Mouse (Mus musculus): ENCODE measurements at regions not wholly inside any gene's neighbourhood (a gene's known extent, or its start where the extent isn't known, plus 50 kb on each side); places are given as distances from the start of the nearest gene placed in this dataset.

- Histone ChIP-seq H3K27me3 (ENCODE audit: control insufficient read depth, insufficient read depth, low read length, poor library complexity, severe bottlenecking) (peaks cover 7% of the 10 kb centered on the region), H3K36me3 (ENCODE audit: control insufficient read depth, insufficient read depth, low read length, poor library complexity, severe bottlenecking) (no peaks in the 10 kb centered on the region)
- DNase-seq (ENCODE audit: low read depth, low spot score): no peak
Measured at GRCm38 (mm10) chr13:83735631-83736475, 232.0 kb downstream of the Mef2c start.

DNA sequence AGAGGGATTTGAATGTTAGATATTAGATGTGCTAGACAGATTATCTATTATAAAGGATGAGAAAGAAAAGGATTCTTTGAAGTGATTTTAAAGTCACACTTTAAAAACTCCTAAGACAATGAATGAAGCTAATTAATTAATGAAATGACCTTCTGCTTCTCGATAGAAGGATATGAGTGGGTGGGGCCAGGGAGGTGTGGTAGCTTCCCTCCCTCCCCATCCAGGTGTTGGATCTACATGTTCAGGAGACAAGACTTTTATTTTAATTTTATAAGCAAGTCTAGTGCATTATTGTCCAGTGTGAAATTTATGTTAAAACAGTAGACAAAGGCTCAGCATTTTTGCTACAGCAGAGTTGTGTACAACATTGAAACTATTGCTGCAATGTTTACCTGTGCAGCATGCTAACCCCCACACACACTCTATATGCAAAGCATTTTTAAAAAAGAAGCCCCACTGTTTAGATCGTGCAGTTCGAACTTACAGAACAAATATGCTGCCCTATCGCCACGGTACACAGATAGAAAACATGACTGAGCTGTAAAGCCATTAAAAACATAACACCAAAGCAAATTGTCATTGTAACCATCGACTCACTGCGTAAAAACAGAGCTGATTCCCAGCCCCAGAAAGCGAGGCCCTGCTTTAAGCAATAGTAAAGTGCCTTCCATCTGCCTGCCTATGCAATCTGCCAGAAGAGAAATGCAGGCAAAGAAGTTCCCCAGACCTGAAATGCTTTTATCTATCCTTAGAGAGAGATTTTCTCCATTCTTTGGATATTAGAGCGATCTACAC, 233.4 kb downstream of the Mef2c start:
- no peak for DNase-seq (ENCODE audit: low read depth, low spot score)
- no peaks in the 10 kb centered on the region for H3K36me3 ChIP-seq (ENCODE audit: control insufficient read depth, insufficient read depth, low read length, poor library complexity, severe bottlenecking)
- peaks cover 3% of the 10 kb centered on the region for H3K27me3 ChIP-seq (ENCODE audit: control insufficient read depth, insufficient read depth, low read length, poor library complexity, severe bottlenecking)

DNA sequence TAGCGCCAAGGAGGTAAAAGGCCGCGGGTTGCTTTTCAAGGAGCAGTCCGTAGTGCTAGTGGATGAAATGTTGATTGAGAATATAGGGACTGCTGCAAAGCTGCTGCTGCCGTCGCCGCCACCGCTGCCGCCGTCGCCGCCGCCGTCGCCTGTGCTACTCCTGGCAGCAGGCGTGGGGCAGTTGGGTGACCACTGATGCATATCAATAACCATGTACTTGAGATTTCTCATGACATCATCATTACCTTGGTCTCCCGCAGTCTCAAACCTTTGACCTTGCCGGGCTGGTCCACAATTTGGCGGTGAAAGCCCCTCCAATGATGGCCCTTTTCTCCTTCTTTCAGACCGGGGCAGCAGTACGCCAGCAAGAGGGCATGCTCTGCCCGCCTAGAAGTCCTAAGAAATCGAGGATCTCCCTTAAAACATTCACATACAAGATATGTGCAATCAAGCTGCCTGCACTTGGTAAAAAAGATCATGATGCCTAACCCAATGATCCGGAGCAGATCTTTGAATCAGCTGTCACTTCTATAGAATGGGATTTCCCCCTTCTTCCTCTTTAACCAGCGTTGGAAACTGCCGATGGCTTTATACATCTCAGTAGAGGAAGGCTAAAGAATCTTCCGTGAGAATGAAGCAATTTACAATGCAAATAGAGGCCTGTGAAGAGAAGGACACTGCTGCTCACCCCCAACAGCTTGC, 234.1 kb downstream of the Mef2c start:
- H3K27me3 ChIP-seq (ENCODE audit: control insufficient read depth, insufficient read depth, low read length, poor library complexity, severe bottlenecking): peaks cover 3% of the 10 kb centered on the region
- H3K36me3 ChIP-seq (ENCODE audit: control insufficient read depth, insufficient read depth, low read length, poor library complexity, severe bottlenecking): no peaks in the 10 kb centered on the region
- DNase-seq (ENCODE audit: low read depth, low spot score): peak; percentile 54

DNA sequence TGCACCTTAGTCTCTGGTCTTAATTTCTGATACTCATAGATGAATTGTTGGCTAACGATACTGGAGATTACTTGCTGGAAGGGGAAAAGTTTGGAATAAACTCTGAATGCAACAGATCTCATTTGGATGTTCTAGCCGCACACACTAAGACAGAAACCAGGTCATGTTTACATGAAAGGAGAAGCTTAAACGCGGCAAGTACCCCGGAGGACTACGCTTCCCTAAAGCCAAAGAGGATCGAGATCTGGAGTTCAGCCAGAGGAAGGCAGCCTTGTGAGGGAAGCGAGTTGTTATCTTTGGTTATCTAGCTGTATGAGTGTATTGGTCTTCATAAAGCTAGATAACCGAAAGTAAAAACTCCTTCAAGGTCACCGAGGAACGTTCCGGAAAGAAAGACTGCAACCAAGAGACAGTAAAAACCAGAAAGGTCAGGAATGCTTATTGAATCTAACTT, 234.7 kb downstream of the Mef2c start:
- H3K27me3 ChIP-seq (ENCODE audit: control insufficient read depth, insufficient read depth, low read length, poor library complexity, severe bottlenecking): peaks cover 3% of the 10 kb centered on the region
- DNase-seq (ENCODE audit: low read depth, low spot score): peak; percentile 46
- H3K36me3 ChIP-seq (ENCODE audit: control insufficient read depth, insufficient read depth, low read length, poor library complexity, severe bottlenecking): no peaks in the 10 kb centered on the region

DNA sequence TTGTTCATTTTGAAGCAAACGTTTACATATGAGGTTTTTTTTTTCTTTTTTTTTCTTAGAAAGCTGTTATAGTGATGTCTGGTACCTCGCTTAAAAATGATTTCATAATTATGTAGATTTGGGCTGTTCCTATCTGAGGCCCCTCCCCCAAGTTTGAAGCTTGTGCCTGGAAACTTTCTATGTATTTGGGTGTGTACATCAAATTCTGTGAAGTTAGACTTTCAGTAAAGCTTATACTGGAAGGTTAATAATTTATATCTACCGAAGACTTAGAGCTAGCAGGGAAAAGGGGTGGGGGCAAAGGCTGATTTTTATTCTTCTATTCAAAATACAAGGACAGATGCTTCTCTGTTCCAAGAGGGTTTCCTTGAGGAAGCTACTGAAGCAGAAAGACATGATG, 235.3 kb downstream of the Mef2c start:
- no peak for DNase-seq (ENCODE audit: low read depth, low spot score)

DNA sequence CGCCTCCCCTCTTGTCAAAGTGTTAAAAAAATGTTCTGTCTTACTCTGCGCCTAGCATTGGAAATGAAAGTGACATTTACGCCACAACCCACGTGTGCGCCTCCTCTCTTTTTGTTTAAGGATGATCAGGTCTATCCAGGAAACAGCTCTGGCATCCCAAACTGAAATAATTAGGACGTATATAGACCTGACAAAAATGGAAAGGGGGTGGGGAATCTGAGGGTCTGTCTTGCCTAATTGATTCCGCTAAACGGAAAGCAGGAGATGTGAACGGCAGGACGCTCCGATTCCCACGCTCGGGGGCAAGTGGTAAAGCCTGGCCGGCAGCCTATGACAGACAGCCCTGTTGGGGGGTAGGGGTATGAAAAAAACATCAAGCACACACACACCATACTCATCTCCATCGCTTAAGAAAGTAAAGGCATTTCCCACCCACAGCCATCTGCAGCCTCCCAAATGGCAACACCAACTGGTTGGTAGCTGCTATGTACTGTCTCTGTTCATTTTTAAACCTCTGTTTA, 235.8 kb downstream of the Mef2c start:
- DNase-seq (ENCODE audit: low read depth, low spot score): no peak
- no peaks in the 10 kb centered on the region for H3K36me3 ChIP-seq (ENCODE audit: control insufficient read depth, insufficient read depth, low read length, poor library complexity, severe bottlenecking)
- H3K27me3 ChIP-seq (ENCODE audit: control insufficient read depth, insufficient read depth, low read length, poor library complexity, severe bottlenecking): peaks cover 2% of the 10 kb centered on the region

More for the DNA sequence above, 235.3 kb downstream of the Mef2c start:
- Histone ChIP-seq H3K36me3 (ENCODE audit: control insufficient read depth, insufficient read depth, low read length, poor library complexity, severe bottlenecking) (no peaks in the 10 kb centered on the region), H3K27me3 (ENCODE audit: control insufficient read depth, insufficient read depth, low read length, poor library complexity, severe bottlenecking) (peaks cover 2% of the 10 kb centered on the region)

DNA sequence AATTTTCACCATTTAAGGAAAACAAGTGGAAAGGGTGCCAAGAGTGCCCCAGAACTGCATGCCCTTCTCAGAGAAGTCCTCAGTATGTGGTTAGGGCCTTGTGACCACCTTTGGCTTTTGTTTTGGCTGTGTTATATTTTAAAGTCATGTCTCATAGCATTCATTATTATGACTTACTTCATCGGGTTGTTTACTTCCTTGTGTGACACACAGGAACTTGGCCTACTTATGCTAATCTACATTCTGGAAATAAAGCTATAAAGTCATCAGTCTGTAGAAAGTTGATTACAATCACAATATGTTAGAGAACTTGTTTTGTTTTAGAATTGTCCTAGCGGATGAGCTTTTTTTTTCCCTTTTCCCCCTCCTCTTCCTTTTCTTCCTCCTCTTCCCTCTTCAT, 236.3 kb downstream of the Mef2c start:
- Histone ChIP-seq H3K36me3 (ENCODE audit: control insufficient read depth, insufficient read depth, low read length, poor library complexity, severe bottlenecking) (no peaks in the 10 kb centered on the region), H3K27me3 (ENCODE audit: control insufficient read depth, insufficient read depth, low read length, poor library complexity, severe bottlenecking) (peaks cover 2% of the 10 kb centered on the region)
- DNase-seq (ENCODE audit: low read depth, low spot score): no peak

DNA sequence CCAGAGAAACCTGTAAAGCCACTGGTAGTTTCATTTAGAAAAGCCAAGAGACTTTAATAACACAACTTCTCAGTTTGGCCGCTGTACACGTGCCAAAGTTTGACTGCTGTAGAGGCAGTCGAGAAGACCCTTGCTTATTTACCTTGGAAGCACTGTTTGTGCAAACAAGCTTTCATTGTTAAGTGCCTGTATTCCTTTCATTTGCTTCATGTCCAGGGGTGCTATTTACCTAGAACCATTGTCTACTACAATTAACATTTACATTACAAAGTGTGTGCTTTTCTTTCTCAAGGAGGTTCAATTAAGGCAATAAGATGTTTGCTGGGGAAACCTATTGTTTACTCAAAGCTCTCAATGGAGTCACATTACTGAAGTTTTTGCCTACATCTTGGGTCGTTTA, 236.9 kb downstream of the Mef2c start:
- H3K36me3 ChIP-seq (ENCODE audit: control insufficient read depth, insufficient read depth, low read length, poor library complexity, severe bottlenecking): no peaks in the 10 kb centered on the region
- H3K27me3 ChIP-seq (ENCODE audit: control insufficient read depth, insufficient read depth, low read length, poor library complexity, severe bottlenecking): peaks cover 2% of the 10 kb centered on the region; the same call in 1 of the 2 replicates
- no peak for DNase-seq (ENCODE audit: low read depth, low spot score)

- no peak for DNase-seq (ENCODE audit: low read depth, low spot score)
- Histone ChIP-seq H3K27me3 (ENCODE audit: control insufficient read depth, insufficient read depth, low read length, poor library complexity, severe bottlenecking) (peaks cover 2% of the 10 kb centered on the region; the same call in 1 of the 2 replicates), H3K36me3 (ENCODE audit: control insufficient read depth, insufficient read depth, low read length, poor library complexity, severe bottlenecking) (no peaks in the 10 kb centered on the region)
Measured at GRCm38 (mm10) chr13:83741591-83742021, 237.8 kb downstream of the Mef2c start.

GRCm38 (mm10) chr13:83742102-83742501, 238.3 kb downstream of the Mef2c start:
- no peak for DNase-seq (ENCODE audit: low read depth, low spot score)
- H3K27me3 ChIP-seq (ENCODE audit: control insufficient read depth, insufficient read depth, low read length, poor library complexity, severe bottlenecking): peaks cover 2% of the 10 kb centered on the region; the same call in 1 of the 2 replicates
- no peaks in the 10 kb centered on the region for H3K36me3 ChIP-seq (ENCODE audit: control insufficient read depth, insufficient read depth, low read length, poor library complexity, severe bottlenecking)

DNA sequence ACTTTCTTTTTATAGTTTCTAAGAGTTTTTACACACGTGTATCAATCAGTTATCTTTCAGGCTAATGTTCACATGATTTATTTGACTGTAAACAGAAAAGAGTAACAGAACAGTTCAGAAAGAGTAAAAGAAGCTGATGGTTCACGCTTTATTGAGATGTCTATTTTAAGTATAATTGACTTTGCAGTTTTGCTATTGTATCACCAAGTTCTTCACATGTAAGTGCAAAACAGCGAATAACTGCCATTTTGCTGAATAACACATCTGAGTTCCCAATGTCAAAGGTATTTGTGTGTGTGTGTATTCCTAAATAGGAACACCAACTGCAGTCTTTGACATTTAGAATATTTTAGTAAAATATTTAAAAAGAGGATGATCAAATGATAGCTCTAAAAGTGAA, 238.7 kb downstream of the Mef2c start:
- DNase-seq (ENCODE audit: low read depth, low spot score): no peak
- Histone ChIP-seq H3K36me3 (ENCODE audit: control insufficient read depth, insufficient read depth, low read length, poor library complexity, severe bottlenecking) (no peaks in the 10 kb centered on the region), H3K27me3 (ENCODE audit: control insufficient read depth, insufficient read depth, low read length, poor library complexity, severe bottlenecking) (peaks cover 2% of the 10 kb centered on the region; the same call in 1 of the 2 replicates)

DNA sequence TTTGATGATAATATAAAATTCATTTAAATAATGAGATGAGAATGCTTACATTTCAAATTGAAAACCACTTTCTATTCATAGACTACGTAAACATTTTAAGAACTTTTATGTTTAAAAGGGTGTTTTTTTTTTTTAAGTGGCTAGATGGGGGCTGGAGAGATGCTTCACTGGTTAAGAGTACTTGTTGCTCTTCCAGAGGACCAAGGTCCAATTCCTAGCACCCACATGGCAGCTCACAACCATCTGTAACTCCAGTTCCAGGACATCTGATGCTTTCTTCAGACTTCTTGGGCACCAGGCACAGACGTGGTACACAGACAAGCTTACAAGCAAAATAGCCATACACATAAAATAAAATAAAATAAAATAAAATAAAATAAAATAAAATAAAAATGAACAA, 239.5 kb downstream of the Mef2c start:
- H3K36me3 ChIP-seq (ENCODE audit: control insufficient read depth, insufficient read depth, low read length, poor library complexity, severe bottlenecking): no peaks in the 10 kb centered on the region
- no peak for DNase-seq (ENCODE audit: low read depth, low spot score)
- H3K27me3 ChIP-seq (ENCODE audit: control insufficient read depth, insufficient read depth, low read length, poor library complexity, severe bottlenecking): peaks cover 2% of the 10 kb centered on the region; the same call in 1 of the 2 replicates

DNA sequence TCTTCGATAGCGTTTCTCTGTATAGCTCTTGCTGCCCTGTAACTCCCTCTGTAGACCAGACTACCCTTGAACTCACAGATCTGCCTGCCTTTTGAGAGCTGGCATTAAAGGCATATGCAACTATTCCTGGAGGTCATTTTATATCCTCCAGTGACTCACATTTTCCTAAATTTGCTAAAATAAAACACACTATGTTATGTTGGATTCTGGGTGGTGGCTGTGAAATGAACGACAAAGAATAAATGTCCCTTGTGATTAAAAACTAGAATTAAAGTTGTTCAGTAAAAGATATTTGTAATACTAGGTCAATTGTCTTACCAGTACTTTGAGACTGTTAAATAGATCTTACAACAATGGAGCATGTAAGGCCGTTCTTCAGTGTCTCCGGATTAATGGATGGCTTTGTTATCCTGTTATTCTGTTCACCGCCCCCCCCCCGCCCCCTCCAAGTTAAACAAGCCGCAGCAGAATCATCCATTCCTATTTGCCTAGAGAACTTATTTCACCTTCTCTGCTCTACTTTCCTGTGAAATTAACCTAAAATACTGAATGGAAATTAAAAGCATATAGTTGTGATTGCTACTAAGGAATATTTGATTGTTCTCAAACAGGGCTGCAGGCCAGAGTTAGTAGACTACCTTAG, 240.4 kb downstream of the Mef2c start:
- Histone ChIP-seq H3K27me3 (ENCODE audit: control insufficient read depth, insufficient read depth, low read length, poor library complexity, severe bottlenecking) (peaks cover 2% of the 10 kb centered on the region; the same call in 1 of the 2 replicates), H3K36me3 (ENCODE audit: control insufficient read depth, insufficient read depth, low read length, poor library complexity, severe bottlenecking) (no peaks in the 10 kb centered on the region)
- DNase-seq (ENCODE audit: low read depth, low spot score): no peak

GRCm38 (mm10) chr13:83744981-83745555, 241.2 kb downstream of the Mef2c start:
- Histone ChIP-seq H3K27me3 (ENCODE audit: control insufficient read depth, insufficient read depth, low read length, poor library complexity, severe bottlenecking) (no peaks in the 10 kb centered on the region; the same call in 1 of the 2 replicates), H3K36me3 (ENCODE audit: control insufficient read depth, insufficient read depth, low read length, poor library complexity, severe bottlenecking) (no peaks in the 10 kb centered on the region)
- DNase-seq (ENCODE audit: low read depth, low spot score): no peak

Data from splenic B cell, adult 2 months (primary cell).